Mouse (Mus musculus): ENCODE measurements around the gene Cox19.

GRCm38 (mm10) chr5:139378986-139379629 is 27.9 kb upstream of the Cox19 start:
- TF ChIP-seq CTCF (IDR thresholded peaks at IDR 0.05) = no peak
- TF ChIP-seq EP300 (IDR thresholded peaks at IDR 0.05) = peak; percentile 89
